Mouse (Mus musculus): ENCODE data around the gene Spon1.
A peak's percentile ranks its signal among the peaks of the same experiment; 100 is the strongest.

The Spon1 gene

DNA sequence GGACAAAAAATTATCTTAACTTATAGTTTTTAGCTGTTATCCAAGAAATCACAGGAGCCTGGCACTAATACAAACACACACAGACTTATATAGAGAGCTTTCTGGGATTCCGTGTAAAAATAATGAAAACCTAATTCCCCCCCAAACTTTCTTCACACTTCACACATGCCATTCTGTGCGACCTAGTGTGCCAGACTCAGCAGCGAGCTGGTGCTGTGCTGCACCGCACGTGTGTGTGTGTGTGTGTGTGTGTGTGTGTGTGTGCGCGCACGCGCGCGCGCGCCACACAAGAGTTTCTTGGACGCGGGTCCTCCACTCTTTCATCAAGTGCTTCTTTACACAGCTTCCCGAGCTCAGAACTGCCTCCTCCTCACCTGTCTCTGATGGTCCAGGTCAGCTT is 292.4 kb downstream of the Spon1 start:
- DNase-seq (ENCODE audit: extremely low read depth, low read depth): no peak

DNA sequence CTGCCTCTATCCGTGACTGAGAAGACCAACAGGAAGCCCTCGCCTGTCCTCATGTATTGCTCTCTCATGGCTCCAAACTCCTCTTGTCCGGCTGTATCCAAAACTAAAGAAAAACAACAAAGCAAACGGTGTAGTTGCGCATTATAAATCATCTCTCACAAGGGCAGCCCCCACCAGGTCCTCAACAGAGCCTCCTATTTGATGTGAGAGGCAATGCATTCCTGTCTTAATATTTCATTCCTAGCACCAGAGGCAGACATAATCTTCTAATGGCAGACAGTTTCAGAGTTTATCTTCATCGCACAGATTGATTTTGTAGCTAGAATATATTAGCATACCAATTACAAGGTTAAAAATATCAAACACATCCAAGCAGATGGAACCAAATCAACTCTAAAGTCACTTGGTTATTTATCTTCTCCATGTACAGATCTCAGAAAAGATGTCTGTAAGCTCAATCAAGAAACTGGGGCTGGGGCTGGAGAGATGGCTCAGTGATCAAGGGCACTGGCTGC is 293.2 kb downstream of the Spon1 start:
- no peak for DNase-seq (ENCODE audit: extremely low read depth, low read depth)

DNA sequence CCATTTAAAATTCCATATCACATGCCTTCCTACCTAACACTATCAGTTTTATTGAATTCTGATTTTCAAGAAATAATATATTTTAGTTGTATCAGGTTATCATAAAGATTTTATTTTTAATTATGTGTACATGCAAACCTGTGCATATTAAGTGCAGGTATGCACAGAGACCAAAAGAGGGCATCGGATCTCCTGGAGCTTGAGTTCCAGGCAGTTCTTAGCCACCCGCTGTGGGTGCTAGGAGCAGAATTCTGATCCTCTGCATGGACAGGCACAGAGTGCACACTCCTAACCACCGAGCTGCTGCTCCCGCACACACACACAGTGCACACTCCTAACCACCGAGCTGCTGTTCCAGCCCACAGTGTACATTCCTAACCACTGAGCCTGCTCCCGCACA is 294.6 kb downstream of the Spon1 start:
- DNase-seq (ENCODE audit: extremely low read depth, low read depth): no peak

DNA sequence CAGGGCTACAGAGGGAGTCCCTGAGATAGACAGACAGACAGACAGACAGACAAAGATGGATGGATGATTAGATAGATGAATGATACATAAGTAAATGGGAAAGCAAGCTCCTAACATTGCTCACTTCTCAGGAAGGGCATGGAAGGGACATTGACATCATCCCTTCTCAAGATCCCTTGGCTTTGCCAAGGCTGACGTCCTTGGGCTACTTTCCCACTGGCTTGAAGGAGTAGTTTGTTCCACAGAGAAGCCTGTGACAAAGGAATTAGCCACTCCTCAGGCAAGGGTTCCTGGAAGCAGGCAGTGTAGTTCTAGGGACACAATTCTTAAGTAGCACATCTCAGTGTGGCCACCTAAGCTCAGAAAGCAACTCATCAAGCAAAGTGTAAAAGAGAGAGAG is 296.7 kb downstream of the Spon1 start:
- no peak for DNase-seq (ENCODE audit: extremely low read depth, low read depth)

DNA sequence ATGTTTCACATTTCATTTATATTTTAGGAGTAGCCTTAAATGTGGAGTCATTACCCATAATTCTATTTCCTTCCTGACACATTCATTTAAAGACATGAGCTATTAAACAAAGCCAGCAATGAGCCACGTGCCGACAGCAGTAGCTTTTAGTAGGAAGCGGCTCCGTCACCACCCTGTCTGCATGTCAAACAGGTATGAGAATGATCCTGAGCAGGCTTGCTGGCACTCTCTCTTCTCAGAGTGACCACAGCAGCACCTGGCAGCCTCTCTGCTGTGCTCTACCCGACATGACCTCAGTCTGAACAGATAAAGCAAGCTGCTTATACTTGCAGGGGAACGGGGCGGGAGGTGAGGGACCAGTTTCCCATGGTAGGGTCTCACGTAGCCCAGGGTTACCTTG is 297.7 kb downstream of the Spon1 start:
- DNase-seq (ENCODE audit: extremely low read depth, low read depth): no peak

DNA sequence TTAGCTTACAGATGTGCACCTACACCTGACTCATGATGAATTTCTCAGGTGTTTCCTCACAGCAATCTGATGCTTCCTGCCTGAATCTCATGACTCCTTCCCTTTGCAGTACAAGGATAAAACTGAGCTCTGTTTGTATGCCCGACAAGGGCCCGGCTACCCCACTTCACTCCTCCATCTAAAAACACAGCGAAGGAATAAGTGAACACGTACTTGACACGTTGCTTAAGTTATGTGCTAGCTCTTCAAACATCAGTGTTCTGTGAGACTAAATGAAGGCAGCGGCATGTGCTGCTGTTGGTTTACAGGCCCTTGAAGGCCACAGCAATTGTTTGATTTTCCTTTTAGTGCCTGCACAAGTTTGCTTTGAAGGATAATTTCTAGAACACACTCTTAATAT is 298.2 kb downstream of the Spon1 start:
- no peak for DNase-seq (ENCODE audit: extremely low read depth, low read depth)

DNA sequence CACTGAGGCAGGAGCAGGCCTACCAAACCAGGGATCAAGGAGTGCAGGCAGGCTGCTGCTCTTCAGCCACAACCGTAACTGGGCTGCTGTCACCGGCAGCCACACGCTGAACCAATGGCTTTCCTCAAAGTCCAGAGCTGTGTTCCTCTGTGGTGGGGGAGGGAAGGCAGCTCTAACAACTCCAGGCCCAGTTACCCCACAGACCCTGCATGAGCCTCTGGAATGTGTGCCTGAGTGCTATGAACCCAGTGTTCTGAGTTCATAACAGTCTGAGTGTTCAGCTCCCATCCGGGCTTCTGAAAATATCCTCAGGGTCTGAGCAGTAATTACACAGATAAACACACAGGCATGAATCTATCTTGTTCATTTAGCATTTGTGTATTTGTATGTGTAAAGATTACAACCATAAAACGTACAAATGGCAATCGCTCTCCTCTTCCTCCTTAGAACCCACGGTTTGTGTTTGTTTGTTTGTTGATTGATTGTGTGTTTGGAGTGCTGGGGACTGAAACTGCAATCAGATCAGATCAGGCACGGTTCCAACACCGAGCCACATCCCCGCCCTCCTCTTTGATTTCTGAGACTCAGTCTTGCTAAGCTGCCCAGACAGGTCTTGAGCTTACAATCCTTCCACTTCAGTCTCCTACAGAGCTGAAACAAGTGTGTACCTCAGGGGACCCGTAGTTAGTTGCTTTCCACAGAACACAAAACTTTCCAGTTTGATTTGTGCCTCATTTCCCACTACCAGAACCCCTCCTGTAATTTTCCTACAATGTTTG is 299.8 kb downstream of the Spon1 start:
- no peak for DNase-seq (ENCODE audit: extremely low read depth, low read depth)

DNA sequence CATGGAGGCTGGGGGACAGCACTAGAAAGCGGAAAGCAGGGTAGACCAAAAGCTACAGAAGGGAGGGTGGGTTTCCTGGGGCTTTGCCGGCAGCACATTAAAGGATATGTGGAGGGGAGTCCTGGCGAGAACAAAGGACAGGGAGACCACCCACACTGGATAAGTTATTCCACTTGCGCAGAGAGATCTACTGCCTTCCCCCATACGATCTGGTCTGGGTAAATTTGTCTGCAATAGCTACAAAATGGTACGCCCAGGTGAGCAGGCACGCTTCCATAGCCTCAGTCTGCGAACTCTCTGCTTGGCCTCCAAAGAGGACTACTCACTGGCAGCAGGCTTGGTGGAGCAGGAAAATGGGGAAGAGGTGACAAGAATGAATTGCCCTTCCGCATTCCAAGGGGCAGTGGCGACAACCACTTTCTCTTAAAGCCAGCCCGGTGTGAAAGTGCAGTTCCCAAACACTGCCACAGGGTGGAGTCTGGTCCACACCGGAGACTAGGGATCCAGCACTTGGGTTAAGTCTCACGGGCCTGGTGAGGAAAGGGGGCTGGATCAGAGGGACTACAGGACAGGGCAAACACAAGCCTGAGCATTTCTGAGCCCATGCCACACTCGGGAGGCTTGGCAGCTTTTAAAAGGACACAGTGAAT is 300.9 kb downstream of the Spon1 start:
- peak; percentile 22 for DNase-seq (ENCODE audit: extremely low read depth, low read depth)

DNA sequence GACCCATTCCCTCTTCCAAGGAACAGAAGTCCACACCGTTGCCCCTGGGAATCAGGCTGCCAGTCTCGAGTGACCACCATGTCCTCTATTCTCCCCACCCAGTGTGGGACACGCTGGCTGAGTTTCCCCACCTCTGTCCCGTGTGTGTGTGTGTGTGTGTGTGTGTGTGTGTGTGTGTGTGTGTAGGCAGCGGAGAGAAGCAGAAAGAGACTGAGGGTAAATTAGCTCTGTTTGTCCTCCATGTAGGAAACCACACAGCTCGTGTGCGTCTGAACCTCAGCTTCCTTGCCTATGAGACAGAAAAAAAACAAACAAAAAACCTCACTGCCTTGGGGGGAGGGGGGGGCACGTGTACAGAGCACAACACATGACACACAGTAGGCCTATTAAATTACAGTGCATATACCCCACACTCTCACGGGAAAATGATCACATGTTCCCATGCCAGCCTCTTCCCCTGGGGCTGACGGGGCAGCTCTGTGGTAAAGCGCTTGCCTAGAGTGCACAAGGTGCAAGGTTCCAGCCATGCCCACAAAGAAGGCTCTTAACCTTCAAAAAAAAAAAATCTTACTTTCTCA is 303.2 kb downstream of the Spon1 start:
- DNase-seq (ENCODE audit: extremely low read depth, low read depth): no peak

DNA sequence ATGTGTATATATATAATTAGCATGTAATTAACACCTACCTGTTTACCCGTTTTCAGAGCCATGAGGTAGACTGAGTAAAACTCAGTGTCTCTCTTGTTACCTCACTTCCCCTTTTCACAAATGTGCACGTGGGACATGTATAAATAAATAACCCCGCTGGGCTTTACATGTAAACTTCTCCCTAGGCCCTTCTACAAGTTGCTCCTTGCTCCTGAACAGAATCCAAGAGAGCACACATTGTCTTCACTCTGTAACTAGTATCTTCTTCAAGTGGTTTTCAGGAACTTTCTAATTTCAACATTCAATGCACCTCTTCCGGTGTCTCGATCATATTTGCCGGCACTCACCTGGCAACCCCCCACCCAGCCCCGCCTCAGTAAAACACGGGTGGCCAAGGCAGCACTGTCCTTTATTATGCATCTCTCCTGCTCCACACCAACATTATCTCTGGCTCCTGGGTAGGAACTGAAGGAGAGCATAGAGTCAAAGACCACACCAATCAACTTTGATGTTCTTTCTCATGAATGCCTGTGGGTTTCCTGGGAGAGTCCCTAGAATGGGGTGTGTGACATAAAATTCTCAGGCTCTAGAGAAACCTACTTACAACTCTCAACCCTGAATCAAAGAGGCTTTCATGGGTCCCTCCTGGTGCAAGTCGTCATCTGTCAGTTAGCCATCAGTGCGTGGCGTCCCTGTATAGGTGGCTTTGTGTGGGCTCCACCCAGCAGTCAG is 304.1 kb downstream of the Spon1 start:
- DNase-seq (ENCODE audit: extremely low read depth, low read depth): no peak

DNA sequence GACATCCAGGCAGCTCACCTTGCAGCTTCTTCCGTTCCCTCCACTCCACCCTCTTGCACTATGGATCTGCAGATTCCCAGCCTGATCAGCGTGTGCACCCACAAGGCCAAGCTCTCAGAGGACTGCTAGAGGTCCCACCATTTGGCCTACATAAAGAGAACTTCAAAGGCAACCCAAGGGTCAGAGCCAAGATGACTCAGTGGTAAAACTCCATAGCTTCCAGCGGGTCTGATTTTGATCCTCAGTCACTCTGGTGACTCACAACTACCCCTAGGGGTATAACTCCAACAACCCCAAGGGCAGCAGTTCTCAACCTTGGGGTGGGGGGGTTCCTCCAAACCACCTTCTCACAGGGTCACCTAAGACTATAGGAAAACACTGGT is 304.7 kb downstream of the Spon1 start:
- DNase-seq (ENCODE audit: extremely low read depth, low read depth): no peak

DNA sequence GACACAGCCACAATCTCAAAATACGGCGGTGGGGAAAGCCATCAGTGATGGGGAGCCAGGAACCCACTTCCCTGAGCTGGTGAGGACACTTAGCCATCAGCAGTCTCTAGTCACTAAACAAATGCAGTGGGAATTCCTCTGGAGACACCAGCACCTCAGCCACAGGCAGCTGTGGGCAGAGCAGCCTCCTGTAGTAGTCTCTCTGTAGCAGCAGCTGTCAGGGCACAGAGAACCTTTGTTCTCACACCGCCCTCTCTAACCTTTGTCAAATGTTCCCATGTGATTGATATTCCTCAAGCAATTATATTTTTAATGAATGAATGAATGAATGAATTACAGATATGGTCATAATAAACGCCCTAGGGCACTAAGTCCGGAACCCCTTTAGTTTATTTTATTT is 305.6 kb downstream of the Spon1 start:
- DNase-seq (ENCODE audit: extremely low read depth, low read depth): no peak

DNA sequence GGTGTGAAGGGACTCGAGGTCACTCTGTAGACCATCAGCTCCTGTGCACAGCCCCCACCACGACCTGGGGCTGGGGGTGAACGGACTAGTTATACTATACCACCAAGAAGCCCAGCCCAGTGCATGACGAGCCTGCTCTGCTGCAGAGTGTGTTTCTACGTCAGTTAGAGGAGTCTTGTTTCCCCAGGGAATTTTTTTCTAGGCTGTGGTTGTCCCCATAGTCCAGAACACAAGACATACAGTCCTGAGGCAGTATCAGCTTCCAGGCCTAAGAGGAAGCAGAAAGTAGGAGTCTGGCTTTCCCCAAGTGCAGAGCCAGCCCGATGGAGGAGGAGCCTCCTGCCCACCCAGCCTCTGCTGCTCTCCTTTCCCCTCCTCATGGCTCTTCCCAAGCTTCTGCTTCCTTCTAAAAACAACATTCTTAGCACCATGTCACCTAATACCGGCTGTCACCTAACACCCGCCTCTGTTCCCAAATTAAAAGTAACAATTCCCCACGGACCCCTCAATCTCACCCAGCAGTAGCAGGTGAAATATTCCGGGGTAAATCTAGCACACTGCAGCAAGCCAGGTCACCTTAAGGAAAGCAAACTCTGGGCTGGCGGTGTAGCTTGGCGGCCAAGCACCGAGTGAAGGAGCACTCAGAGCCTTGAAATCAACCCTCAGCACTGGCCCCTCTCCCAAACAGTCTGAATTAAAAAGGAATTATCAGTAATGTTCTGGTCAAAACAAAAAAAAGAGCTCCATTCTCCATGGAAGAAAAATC is 306.2 kb downstream of the Spon1 start:
- DNase-seq (ENCODE audit: extremely low read depth, low read depth): no peak

DNA sequence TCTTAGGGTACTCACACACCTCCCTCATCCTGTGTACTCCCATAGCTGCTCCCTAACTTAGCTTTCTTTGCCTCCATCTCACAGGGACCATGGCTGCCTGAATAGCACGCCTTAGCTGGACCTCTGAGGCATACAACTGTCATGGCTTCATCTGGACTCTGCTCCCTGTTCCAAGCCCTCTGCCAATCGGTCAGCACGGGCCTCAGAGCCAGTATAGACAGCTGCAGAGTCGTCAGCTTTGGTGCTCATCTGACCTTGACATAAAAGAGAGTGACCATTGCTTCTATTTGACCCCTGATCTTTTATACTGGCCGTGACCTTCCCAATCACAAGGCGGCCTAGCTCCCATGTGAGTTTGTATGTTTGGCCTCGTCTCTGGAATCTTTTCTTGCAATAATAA is 308.3 kb downstream of the Spon1 start:
- no peak for DNase-seq (ENCODE audit: extremely low read depth, low read depth)

DNA sequence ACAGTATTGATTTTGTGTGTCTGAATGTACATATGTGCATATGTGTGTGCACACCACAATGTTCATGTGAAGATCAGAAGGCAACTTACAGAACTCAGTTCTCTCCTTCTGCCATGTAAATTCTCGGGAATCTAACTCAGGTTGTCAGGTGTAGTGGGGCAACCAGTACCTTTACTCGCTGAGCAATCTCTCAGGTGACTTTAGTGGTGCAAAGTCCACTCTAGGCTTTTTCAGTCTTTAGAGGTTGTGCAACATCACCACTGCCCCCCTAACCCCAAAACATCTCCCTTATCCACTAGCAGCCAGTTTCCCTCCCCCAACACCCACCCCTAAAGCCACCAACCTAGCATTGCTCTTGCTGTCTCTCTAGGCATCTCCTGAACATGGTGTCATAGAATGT is 308.8 kb downstream of the Spon1 start:
- DNase-seq (ENCODE audit: extremely low read depth, low read depth): no peak

DNA sequence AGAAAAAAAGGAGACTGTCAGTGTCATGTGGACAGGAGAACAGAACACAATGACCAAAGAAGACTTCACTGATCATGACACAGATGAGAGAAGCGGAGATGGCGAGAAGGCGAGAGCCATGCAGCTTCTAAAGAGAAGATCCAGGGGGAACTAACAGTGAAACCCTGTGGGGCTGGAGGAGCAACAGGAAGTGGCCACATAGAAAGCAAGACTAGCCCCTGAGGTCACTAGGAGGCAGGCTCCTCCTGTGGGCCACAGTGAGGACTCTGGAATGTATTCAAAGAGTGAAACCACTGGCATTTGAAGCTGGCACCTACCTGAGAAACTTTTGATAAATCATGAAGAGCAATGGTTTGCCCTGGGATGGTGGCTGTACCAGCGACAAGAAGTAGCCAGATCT is 313.5 kb downstream of the Spon1 start:
- DNase-seq (ENCODE audit: extremely low read depth, low read depth): no peak

DNA sequence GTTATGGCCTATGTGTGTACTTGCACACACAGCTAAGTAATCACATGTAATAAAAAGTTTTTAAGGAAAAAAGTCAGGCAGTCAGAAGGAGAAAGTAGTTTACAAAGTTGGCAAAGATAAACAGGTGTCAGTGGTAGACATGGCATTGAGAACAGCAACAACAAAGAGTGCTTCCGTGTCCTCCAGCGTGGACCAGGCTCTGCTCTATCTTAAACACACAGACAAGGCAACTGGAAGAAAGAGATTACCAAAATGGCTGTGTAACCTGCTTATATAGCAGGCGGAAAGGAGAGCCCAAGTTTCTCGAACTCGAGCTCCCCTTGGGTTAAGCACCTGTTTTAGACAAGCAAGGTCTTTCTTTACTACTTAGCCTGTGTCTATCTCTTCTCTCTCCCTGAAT is 314.5 kb downstream of the Spon1 start:
- DNase-seq (ENCODE audit: extremely low read depth, low read depth): no peak

DNA sequence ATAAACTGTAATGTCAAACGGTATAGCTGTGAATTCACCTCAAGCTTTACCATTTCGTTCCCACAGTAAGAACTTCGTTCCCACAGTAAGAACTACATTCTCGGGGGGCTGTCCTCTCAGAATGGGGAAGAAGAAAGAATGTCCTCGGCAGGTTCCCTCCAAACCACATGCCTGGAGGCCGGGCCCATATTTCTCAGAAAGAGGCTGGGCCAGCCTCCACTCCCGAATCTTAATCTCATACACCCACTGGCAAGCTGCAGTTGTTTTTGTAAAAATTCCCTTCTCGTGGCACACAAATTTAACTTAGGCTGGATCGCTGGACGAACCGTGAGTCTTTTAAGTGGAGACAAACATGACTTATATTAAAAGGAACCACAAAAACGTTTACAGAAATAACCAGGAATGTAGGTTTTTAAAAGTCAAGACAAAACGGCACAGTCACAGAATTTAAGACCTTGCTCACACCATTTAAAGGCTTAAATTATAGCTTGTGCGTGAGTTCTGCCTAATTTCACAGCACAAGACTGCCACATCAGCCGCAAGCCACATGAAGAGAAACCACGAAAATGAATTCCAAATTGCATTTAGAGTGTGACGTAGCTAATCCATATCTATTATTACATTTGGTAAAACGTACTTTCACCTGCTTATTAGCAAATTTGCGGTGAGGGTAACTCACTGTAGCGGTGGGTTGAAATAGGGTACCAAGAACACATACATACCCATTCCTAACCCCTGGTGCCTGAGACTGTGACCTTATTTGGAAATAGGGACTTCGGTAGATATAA is 316.0 kb downstream of the Spon1 start:
- no peak for DNase-seq (ENCODE audit: extremely low read depth, low read depth)

DNA sequence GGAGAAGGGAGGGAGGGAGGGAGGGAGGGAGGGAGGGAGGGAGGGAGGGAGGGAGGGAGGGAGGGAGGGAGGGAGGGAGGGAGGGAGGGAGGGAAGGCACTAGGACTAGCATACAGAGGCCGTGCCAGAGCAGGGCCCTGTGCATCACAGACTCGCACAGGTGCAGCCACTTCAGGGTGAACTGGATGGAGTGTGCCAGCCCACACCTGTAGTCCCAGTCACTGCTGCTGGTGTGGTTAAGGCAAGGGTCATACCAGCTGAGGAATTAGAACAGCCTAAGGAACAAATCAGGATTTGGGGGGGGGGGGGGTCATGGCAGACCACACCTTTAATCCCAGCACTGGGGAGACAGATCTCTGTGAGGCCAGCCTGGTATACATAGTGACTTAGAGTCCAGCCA is 317.3 kb downstream of the Spon1 start:
- no peak for DNase-seq (ENCODE audit: extremely low read depth, low read depth)

DNA sequence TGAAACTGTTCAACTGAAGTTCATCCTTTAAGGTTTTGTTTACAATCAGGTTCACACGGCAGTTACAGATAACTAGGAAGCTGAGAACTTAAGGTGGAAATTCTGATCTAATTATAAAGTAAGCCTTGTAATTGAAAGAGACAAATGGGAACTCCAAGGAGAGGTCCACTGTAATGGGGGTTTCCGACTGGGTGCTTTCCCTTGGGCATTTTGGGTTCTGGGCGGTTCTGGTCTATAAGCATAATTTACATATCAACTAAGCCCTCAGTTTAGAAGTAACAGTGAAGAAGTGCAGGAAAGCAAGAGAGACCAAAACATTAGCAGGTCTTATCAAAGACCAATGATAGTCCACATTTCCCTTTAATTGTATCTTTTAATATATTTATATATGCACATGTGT is 318.0 kb downstream of the Spon1 start:
- no peak for DNase-seq (ENCODE audit: extremely low read depth, low read depth)

Data from MEL-GATA-1-ER (cell line).